Mouse (Mus musculus): ENCODE measurements around the gene Cdk10.

The Cdk10 gene

GRCm38 (mm10) chr8:123275096-123275495, 50.5 kb downstream of the Cdk10 start:
- no peak for DNase-seq

GRCm38 (mm10) chr8:123278445-123278844, 53.8 kb downstream of the Cdk10 start:
- DNase-seq = no peak

GRCm38 (mm10) chr8:123279828-123280227, 55.2 kb downstream of the Cdk10 start:
- no peak for DNase-seq

- DNase-seq = no peak
These were observed 55.9 kb downstream of the Cdk10 start for GRCm38 (mm10) chr8:123280302-123281094.
